Mouse (Mus musculus) cortical plate, adult 2 months (tissue): ENCODE data around the gene Slc30a5.

ENCODE experiments used
- CTCF ChIP-seq: fragments of 200-500 bp; IDR thresholded peaks from 2 replicates; pipeline ENCODE4 v1.5.1; 2011; ENCODE audit warnings: mild to moderate bottlenecking, control low read depth, low read length; ENCODE audit not compliant: insufficient read depth; ENCODE audit errors: extremely low read depth
- POLR2A ChIP-seq: fragments of 200-500 bp; IDR thresholded peaks from 2 replicates; pipeline ENCODE4 v1.6.1; 2011; ENCODE audit warnings: mild to moderate bottlenecking, low read length, control low read depth; ENCODE audit not compliant: insufficient read depth; ENCODE audit errors: extremely low read depth

DNA sequence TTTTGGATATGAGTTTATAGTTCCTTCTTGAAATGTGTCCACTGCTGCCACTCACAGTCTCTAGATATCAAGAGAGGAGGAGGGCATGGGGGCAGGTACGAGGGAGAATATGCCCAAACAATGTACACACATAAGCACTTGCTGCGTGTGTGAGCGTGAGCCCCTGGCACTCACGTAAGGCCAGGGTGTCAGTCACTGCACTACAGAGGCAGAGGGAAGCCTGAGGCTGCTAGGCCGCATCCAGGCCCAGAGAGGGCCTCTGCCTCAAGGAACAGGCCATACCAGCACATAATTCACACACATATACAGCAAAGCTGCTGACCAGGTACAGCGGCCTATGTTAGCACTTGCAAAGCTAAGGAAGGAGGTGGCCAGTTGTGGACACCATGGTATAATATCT lies 2.1 kb downstream of the Slc30a5 start:
- TF ChIP-seq CTCF, result no peak
- TF ChIP-seq POLR2A, result no peak
